Mouse (Mus musculus) thymus, adult 2 months (tissue): ENCODE results near the gene Hcrt. TPM values are rescaled to one million over a fixed set of nuclear protein-coding genes. Genes with fewer than 3 reads are reported as not detected.

Source experiments
- DNase-seq: peaks from one replicate; pipeline ENCODE4 v3.0.0; 2021
- H3K27ac ChIP-seq: fragments of 200-500 bp; 2 replicates; pipeline ENCODE4 v1.5.1; 2012; ENCODE audit warnings: low read length, control low read depth; ENCODE audit not compliant: control insufficient read depth, insufficient read depth
- H3K27me3 ChIP-seq: fragments of 200-500 bp; 2 replicates; pipeline ENCODE4 v1.6.1; 2012; ENCODE audit warnings: mild to moderate bottlenecking, low read length, moderate library complexity, mixed read lengths; ENCODE audit not compliant: control insufficient read depth, insufficient read depth
- H3K36me3 ChIP-seq: fragments of 200-500 bp; 2 replicates; pipeline ENCODE4 v1.6.1; 2012; ENCODE audit warnings: mild to moderate bottlenecking, low read length, moderate library complexity; ENCODE audit not compliant: control insufficient read depth, insufficient read depth
- H3K4me1 ChIP-seq: fragments of 200-500 bp; replicated peaks from 2 replicates; pipeline ENCODE4 v1.6.1; 2012; ENCODE audit warnings: low read length; ENCODE audit not compliant: control insufficient read depth, insufficient read depth
- H3K4me3 ChIP-seq: fragments of 200-500 bp; 2 replicates; pipeline ENCODE4 v1.5.1; 2012; ENCODE audit warnings: mild to moderate bottlenecking, low read length, control low read depth, moderate library complexity; ENCODE audit not compliant: control insufficient read depth, insufficient read depth
- CTCF ChIP-seq: fragments of 200-500 bp; IDR thresholded peaks from 2 replicates; pipeline ENCODE4 v1.5.1; 2012; ENCODE audit warnings: mild to moderate bottlenecking, control low read depth, low read length, moderate library complexity, borderline replicate concordance; ENCODE audit not compliant: control insufficient read depth, poor library complexity, insufficient read depth; ENCODE audit errors: extremely low read depth
- POLR2A ChIP-seq: fragments of 200-500 bp; IDR thresholded peaks from 2 replicates; pipeline ENCODE4 v1.6.1; 2012; ENCODE audit warnings: mild to moderate bottlenecking, low read length, control low read depth, moderate library complexity; ENCODE audit not compliant: control insufficient read depth, poor library complexity, insufficient read depth; ENCODE audit errors: extremely low read depth
- WGBS: fragments of 180-500 bp; shearing (Covaris S2); methylation state at CpG from one replicate; pipeline ENCODE4 v1.1.7; 2018; 5-methylcytosine and 5-hydroxymethylcytosine counted together
- polyA plus RNA-seq: library from polyadenylated mRNA; depleted of rRNA; stranded (reverse); fragments of >200 nt; gene quantifications from 2 replicates; pipeline ENCODE4 v1.2.3, GENCODE M21; 2012; rRNA removed

Gene Hcrt
- polyA plus RNA-seq: 0.57 TPM in 1 of 2 replicates, not detected in the other

GRCm38 (mm10) chr11:100762831-100763230 is at the start of gene Hcrt:
TSS of gene Hcrt (minus strand) at chr11:100762931.
- Histone ChIP-seq H3K27ac (no peak within 1 kb of the TSS), H3K4me1 (peaks cover 19% of the 10 kb centered on the region), H3K4me3 (peak within 1 kb of the TSS; percentile 48), H3K27me3 (no peaks in the 10 kb centered on the region), H3K36me3 (no peaks in the 10 kb centered on the region)
- TF ChIP-seq POLR2A (no peak), CTCF (no peak)
- DNase-seq: no peak
- WGBS: 95% methylated on average over 7 of the region's 7 CpGs

- no peak overlapping the region for H3K27ac ChIP-seq
- no peak for DNase-seq
- no peaks in the 10 kb centered on the region for H3K27me3 ChIP-seq
- H3K36me3 ChIP-seq: peaks cover 22% of the 10 kb centered on the region
- TF ChIP-seq CTCF (no peak), POLR2A (no peak)
- no peak overlapping the region for H3K4me3 ChIP-seq
- WGBS: 98% methylated on average over 2 of the region's 2 CpGs
- peaks cover 20% of the 10 kb centered on the region for H3K4me1 ChIP-seq
These were observed 48.4 kb upstream of the Hcrt start for GRCm38 (mm10) chr11:100811132-100811531.

GRCm38 (mm10) chr11:100810516-100810915 is 47.8 kb upstream of the Hcrt start:
- Histone ChIP-seq H3K36me3 (peaks cover 27% of the 10 kb centered on the region), H3K4me1 (peaks cover 16% of the 10 kb centered on the region), H3K27ac (no peak overlapping the region), H3K4me3 (no peak overlapping the region), H3K27me3 (no peaks in the 10 kb centered on the region)
- no peak for TF ChIP-seq CTCF
- no peak for TF ChIP-seq POLR2A
- 93% methylated on average over 9 of the region's 9 CpGs for WGBS
- no peak for DNase-seq

GRCm38 (mm10) chr11:100806380-100807305 is 43.9 kb upstream of the Hcrt start:
- Histone ChIP-seq H3K4me1 (0 out of 2 replicates have a peak, but pooled peaks cover 9% of the 10 kb centered on the region), H3K36me3 (peaks cover 64% of the 10 kb centered on the region), H3K27me3 (no peaks in the 10 kb centered on the region), H3K4me3 (no peak overlapping the region), H3K27ac (no peak overlapping the region)
- WGBS: 95% methylated on average over 20 of the region's 20 CpGs
- TF ChIP-seq POLR2A (no peak), CTCF (no peak)
- DNase-seq: no peak

- WGBS: 74% methylated on average over 7 of the region's 7 CpGs
- Histone ChIP-seq H3K4me1 (0 out of 2 replicates have a peak, but pooled peaks cover 9% of the 10 kb centered on the region), H3K4me3 (no peak overlapping the region), H3K36me3 (peaks cover 70% of the 10 kb centered on the region), H3K27me3 (no peaks in the 10 kb centered on the region), H3K27ac (no peak overlapping the region)
- TF ChIP-seq CTCF (no peak), POLR2A (no peak)
- no peak for DNase-seq
These were observed 42.8 kb upstream of the Hcrt start for GRCm38 (mm10) chr11:100805535-100805934.

- H3K27me3 ChIP-seq: no peaks in the 10 kb centered on the region
- WGBS: 28% methylated on average over 10 of the region's 10 CpGs
- TF ChIP-seq POLR2A (no peak), CTCF (no peak)
- peaks cover 82% of the 10 kb centered on the region for H3K36me3 ChIP-seq
- 0 out of 2 replicates have a peak, but pooled peaks cover 9% of the 10 kb centered on the region for H3K4me1 ChIP-seq
- H3K27ac ChIP-seq: no peak overlapping the region
- H3K4me3 ChIP-seq: no peak overlapping the region
- DNase-seq: no peak
These were observed 41.7 kb upstream of the Hcrt start for GRCm38 (mm10) chr11:100804409-100804808.
